9 mouse cellular contexts compared by ENCODE assay signal in the genomic region with DNA sequence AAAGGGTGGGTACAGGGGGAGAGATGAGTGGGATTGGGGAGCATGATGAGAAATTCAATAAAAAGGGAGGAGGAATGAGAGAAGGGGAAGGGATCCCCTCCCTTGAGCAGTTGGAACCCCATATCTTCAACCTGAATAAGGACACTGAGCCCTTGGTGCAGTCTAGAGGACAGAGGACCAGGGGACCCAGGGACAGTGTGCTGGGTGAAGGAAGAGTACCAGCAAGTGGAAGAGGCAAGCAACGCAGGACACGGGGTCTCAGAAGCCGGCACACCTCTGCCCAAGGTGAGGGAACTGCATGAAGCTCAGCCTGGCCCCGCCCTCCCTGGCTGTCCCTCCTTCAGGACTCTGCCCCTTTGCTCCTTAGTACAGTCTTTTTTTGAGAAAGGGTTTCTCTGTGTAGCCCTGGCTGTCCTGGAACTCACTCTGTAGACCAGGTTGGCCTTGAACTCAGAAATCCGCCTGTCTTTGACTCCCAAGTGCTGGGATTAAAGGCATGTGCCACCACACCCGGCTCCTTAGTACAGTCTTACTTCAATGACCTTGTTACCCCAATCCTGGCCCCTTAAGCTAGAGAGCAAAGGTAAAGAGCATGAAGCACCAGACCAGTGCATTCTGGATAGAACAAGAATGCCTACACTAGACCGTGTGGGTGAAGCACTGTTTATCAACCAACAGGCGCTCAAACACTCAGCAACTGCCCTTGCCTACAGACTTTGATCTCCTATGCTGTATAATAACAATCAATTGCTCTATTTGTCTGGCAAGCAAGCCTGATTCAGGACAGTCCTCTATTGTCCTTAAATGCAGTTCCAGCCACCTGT. TPM values are rescaled to one million over a fixed set of nuclear protein-coding genes. Genes with fewer than 3 reads are reported as not detected.
A peak's percentile ranks its signal among the peaks of the same experiment; 100 is the strongest.
DNase-seq lines count a peak whose midpoint lies in the region; ATAC-seq and TF ChIP-seq lines count a peak whose summit lies in the region.
"Had no signal": no experiment of that assay in that cellular context is flagged by ENCODE, and none has a peak within 500 bp of the region (broad histone marks: within the 10 kb centered on the region; RNA-seq: fewer than 3 reads in every experiment).

No protein-coding gene starts in this region.

- TF ChIP-seq EP300 in lung, postnatal 0 days (IDR thresholded peaks at IDR 0.05), result no peak

- H3K27me3 ChIP-seq in lung, postnatal 0 days (replicated peaks; ENCODE audit: insufficient read depth, low read length), result no peaks in the 10 kb centered on the region
- no peaks in the 10 kb centered on the region for H3K27me3 ChIP-seq in forebrain, postnatal 0 days (ENCODE audit: insufficient read depth, low read length)
- peaks cover 6% of the 10 kb centered on the region; the same call in 1 of the 2 replicates for H3K27me3 ChIP-seq in limb, embryonic 12.5 days
- H3K27me3 ChIP-seq in stomach, embryonic 16.5 days (ENCODE audit: control insufficient read depth, insufficient read depth, low read length), result no peaks in the 10 kb centered on the region

- no peaks in the 10 kb centered on the region for H3K9me3 ChIP-seq in lung, postnatal 0 days (ENCODE audit: low read length)
- H3K9me3 ChIP-seq in forebrain, postnatal 0 days (ENCODE audit: low read length), result no peaks in the 10 kb centered on the region
- no peaks in the 10 kb centered on the region for H3K9me3 ChIP-seq in limb, embryonic 12.5 days
- no peaks in the 10 kb centered on the region for H3K9me3 ChIP-seq in stomach, embryonic 16.5 days (replicated peaks; ENCODE audit: control insufficient read depth, low read length)

- H3K4me1 ChIP-seq in lung, postnatal 0 days (ENCODE audit: insufficient read depth, low read depth, low read length), result peaks cover 5% of the 10 kb centered on the region; the same call in 1 of the 2 replicates
- H3K4me1 ChIP-seq in forebrain, postnatal 0 days (ENCODE audit: insufficient read depth), result peaks cover 5% of the 10 kb centered on the region; the same call in 1 of the 2 replicates
- H3K4me1 ChIP-seq in limb, embryonic 12.5 days (replicated peaks), result peaks cover 40% of the 10 kb centered on the region
- peaks cover 27% of the 10 kb centered on the region for H3K4me1 ChIP-seq in stomach, embryonic 16.5 days (ENCODE audit: control insufficient read depth, insufficient read depth, low read length)

- peak; percentile 41 for DNase-seq in lung, postnatal 0 days (ENCODE audit: low spot score)
- DNase-seq in lung, postnatal 4 days, result no peak
- DNase-seq in forebrain, postnatal 0 days, result no peak
- DNase-seq in frontal cortex, adult 2 months (ENCODE audit: extremely low spot score in 1 of 2, low spot score in 1 of 2), result no peak
- no peak for DNase-seq in layer of hippocampus, postnatal 10 days (ENCODE audit: low spot score in 2 of 2)

- H3K4me2 ChIP-seq in lung, postnatal 0 days (replicated peaks; ENCODE audit: low read depth, low read length), result no peak overlapping the region
- peak overlapping the region; percentile 99 for H3K4me2 ChIP-seq in forebrain, postnatal 0 days (ENCODE audit: low read depth)
- H3K4me2 ChIP-seq in limb, embryonic 12.5 days, result peak overlapping the region; percentile 92
- H3K4me2 ChIP-seq in stomach, embryonic 16.5 days (ENCODE audit: low read depth, low read length), result peak overlapping the region; percentile 99; the same call in 1 of the 2 replicates

- no peak for TF ChIP-seq CTCF in lung, postnatal 0 days (IDR thresholded peaks at IDR 0.05)
- no peak for TF ChIP-seq CTCF in forebrain, postnatal 0 days (IDR thresholded peaks at IDR 0.05; ENCODE audit: low read depth)

- H3K9ac ChIP-seq in lung, postnatal 0 days (replicated peaks; ENCODE audit: low read depth), result no peak overlapping the region
- H3K9ac ChIP-seq in forebrain, postnatal 0 days, result 0 out of 2 replicates have a peak overlapping the region, but pooled peaks have one; percentile 73
- H3K9ac ChIP-seq in limb, embryonic 12.5 days (replicated peaks), result no peak overlapping the region
- 0 out of 2 replicates have a peak overlapping the region, but pooled peaks have one; percentile 77 for H3K9ac ChIP-seq in stomach, embryonic 16.5 days (ENCODE audit: low read length)

- no peak overlapping the region for H3K27ac ChIP-seq in lung, postnatal 0 days (ENCODE audit: low read length)
- H3K27ac ChIP-seq in forebrain, postnatal 0 days (ENCODE audit: low read depth, low read length), result no peak overlapping the region
- no peak overlapping the region for H3K27ac ChIP-seq in limb, embryonic 12.5 days
- H3K27ac ChIP-seq in stomach, embryonic 16.5 days (ENCODE audit: low read length), result no peak overlapping the region

- no peak overlapping the region for H3K4me3 ChIP-seq in lung, postnatal 0 days (ENCODE audit: low read depth, low read length)
- peak overlapping the region; percentile 71; the same call in 1 of the 2 replicates for H3K4me3 ChIP-seq in forebrain, postnatal 0 days (ENCODE audit: low read depth, low read length)
- no peak overlapping the region for H3K4me3 ChIP-seq in limb, embryonic 12.5 days (replicated peaks)
- H3K4me3 ChIP-seq in stomach, embryonic 16.5 days (replicated peaks; ENCODE audit: low read length), result no peak overlapping the region

- WGBS in lung, postnatal 0 days, result 67% methylated on average over 8 of the region's 8 CpGs
- WGBS in forebrain, postnatal 0 days, result 89% methylated on average over 8 of the region's 8 CpGs
- WGBS in limb, embryonic 12.5 days, result 87% methylated on average over 8 of the region's 8 CpGs
- WGBS in stomach, embryonic 16.5 days, result 73% methylated on average over 8 of the region's 8 CpGs

- ATAC-seq in lung, postnatal 0 days, result no peak
- no peak for ATAC-seq in forebrain, postnatal 0 days
- ATAC-seq in limb, embryonic 12.5 days (ENCODE audit: insufficient number of reproducible peaks, insufficient read depth, low FRiP score, low TSS enrichment, low read depth), result no peak
- ATAC-seq in stomach, embryonic 16.5 days (ENCODE audit: insufficient read depth, low FRiP score), result no peak
- ATAC-seq in monocyte, adult 5-6 weeks (replicated peaks; ENCODE audit: insufficient number of reproducible peaks, low FRiP score, low TSS enrichment, poor library complexity, severe bottlenecking), result no peak

- no peaks in the 10 kb centered on the region for H3K36me3 ChIP-seq in lung, postnatal 0 days (ENCODE audit: insufficient read depth, low read length)
- no peaks in the 10 kb centered on the region for H3K36me3 ChIP-seq in forebrain, postnatal 0 days (ENCODE audit: insufficient read depth)
- no peaks in the 10 kb centered on the region for H3K36me3 ChIP-seq in limb, embryonic 12.5 days
- no peaks in the 10 kb centered on the region for H3K36me3 ChIP-seq in stomach, embryonic 16.5 days (ENCODE audit: control insufficient read depth, insufficient read depth, low read length)

RNA-seq across cellular contexts. Expression of a gene that starts 1.6 kb away (rescaled TPM):
- polyA plus RNA-seq in lung, postnatal 0 days (2015; fragmentation: Nextera tagmentation; extraction: Ambion mirVana), result 4.7 and 4.9 TPM in 2 replicates
- 30.5 and 43.6 TPM in 2 replicates for total RNA-seq in forebrain, postnatal 0 days (2014; rRNA removed)
- polyA plus RNA-seq in forebrain, postnatal 0 days (2015; fragmentation: Nextera tagmentation; extraction: Ambion mirVana), result 20.0 and 30.7 TPM in 2 replicates
- polyA plus RNA-seq in limb, embryonic 12.5 days (2016; fragmentation: Nextera tagmentation; extraction: Ambion mirVana), result 10.4 and 10.6 TPM in 2 replicates
- polyA plus RNA-seq in stomach, embryonic 16.5 days (2015; fragmentation: Nextera tagmentation; extraction: Ambion mirVana), result 12.4 and 12.7 TPM in 2 replicates
- total RNA-seq in monocyte, adult 5-6 weeks (2017), result 5.5 to 7.5 TPM (median 6.9 TPM) in 3 replicates
- 80.2 and 80.9 TPM in 2 replicates for polyA plus RNA-seq in frontal cortex, adult 2 months (2012; rRNA removed)
- 10 to 100 TPM; 57.3 to 58.6 TPM for total RNA-seq in layer of hippocampus, postnatal 10 days (2021)

RNA-seq across cellular contexts. Expression of a gene that starts 37.7 kb away (rescaled TPM):
- 440 and 490 TPM in 2 replicates for polyA plus RNA-seq in lung, postnatal 0 days (2015; fragmentation: Nextera tagmentation; extraction: Ambion mirVana)
- 55.2 and 59.0 TPM in 2 replicates for total RNA-seq in forebrain, postnatal 0 days (2014; rRNA removed)
- polyA plus RNA-seq in forebrain, postnatal 0 days (2015; fragmentation: Nextera tagmentation; extraction: Ambion mirVana), result 147 and 190 TPM in 2 replicates
- 192 and 204 TPM in 2 replicates for polyA plus RNA-seq in limb, embryonic 12.5 days (2016; fragmentation: Nextera tagmentation; extraction: Ambion mirVana)
- 406 and 433 TPM in 2 replicates for polyA plus RNA-seq in stomach, embryonic 16.5 days (2015; fragmentation: Nextera tagmentation; extraction: Ambion mirVana)
- total RNA-seq in monocyte, adult 5-6 weeks (2017), result 24.8 to 42.0 TPM (median 26.4 TPM) in 3 replicates
- polyA plus RNA-seq in frontal cortex, adult 2 months (2012; rRNA removed), result 69.5 and 75.2 TPM in 2 replicates
- total RNA-seq in layer of hippocampus, postnatal 10 days (2021), result 10 to 100 TPM; 37.4 to 38.2 TPM

RNA-seq across cellular contexts. Expression of a gene that starts 50.3 kb away (rescaled TPM):
- 171 and 175 TPM in 2 replicates for polyA plus RNA-seq in lung, postnatal 0 days (2015; fragmentation: Nextera tagmentation; extraction: Ambion mirVana)
- total RNA-seq in forebrain, postnatal 0 days (2014; rRNA removed), result 256 TPM in 2 replicates
- polyA plus RNA-seq in forebrain, postnatal 0 days (2015; fragmentation: Nextera tagmentation; extraction: Ambion mirVana), result 401 and 455 TPM in 2 replicates
- 330 and 340 TPM in 2 replicates for polyA plus RNA-seq in limb, embryonic 12.5 days (2016; fragmentation: Nextera tagmentation; extraction: Ambion mirVana)
- polyA plus RNA-seq in stomach, embryonic 16.5 days (2015; fragmentation: Nextera tagmentation; extraction: Ambion mirVana), result 242 and 272 TPM in 2 replicates
- total RNA-seq in monocyte, adult 5-6 weeks (2017), result 298 to 382 TPM (median 299 TPM) in 3 replicates
- 699 and 728 TPM in 2 replicates for polyA plus RNA-seq in frontal cortex, adult 2 months (2012; rRNA removed)
- total RNA-seq in layer of hippocampus, postnatal 10 days (2021), result 100 to 1,000 TPM; 316 to 337 TPM

RNA-seq across cellular contexts. Expression of a gene that starts 54.1 kb away (rescaled TPM):
- polyA plus RNA-seq in lung, postnatal 0 days (2015; fragmentation: Nextera tagmentation; extraction: Ambion mirVana), result not detected in 2 replicates
- 0.71 TPM in 1 of 2 replicates, not detected in the other for total RNA-seq in forebrain, postnatal 0 days (2014; rRNA removed)
- not detected in 2 replicates for polyA plus RNA-seq in forebrain, postnatal 0 days (2015; fragmentation: Nextera tagmentation; extraction: Ambion mirVana)
- not detected in 2 replicates for polyA plus RNA-seq in limb, embryonic 12.5 days (2016; fragmentation: Nextera tagmentation; extraction: Ambion mirVana)
- polyA plus RNA-seq in stomach, embryonic 16.5 days (2015; fragmentation: Nextera tagmentation; extraction: Ambion mirVana), result not detected in 2 replicates
- total RNA-seq in monocyte, adult 5-6 weeks (2017), result not detected in 3 replicates
- polyA plus RNA-seq in frontal cortex, adult 2 months (2012; rRNA removed), result not detected in 2 replicates
- total RNA-seq in layer of hippocampus, postnatal 10 days (2021), result not detected
- total RNA-seq: megakaryocyte progenitor cell, adult 5-6 weeks had no signal

Comparison
In these comparisons a context has a peak if more than half of its experiments do, and no peak if none do; other contexts are left out.
1. H3K9ac ChIP-seq: peak in forebrain, postnatal 0 days (single experiment) and stomach, embryonic 16.5 days (single experiment); none in lung, postnatal 0 days (single experiment) and limb, embryonic 12.5 days (single experiment).